ENCODE assay signal across 7 mouse cellular contexts in the genomic region with DNA sequence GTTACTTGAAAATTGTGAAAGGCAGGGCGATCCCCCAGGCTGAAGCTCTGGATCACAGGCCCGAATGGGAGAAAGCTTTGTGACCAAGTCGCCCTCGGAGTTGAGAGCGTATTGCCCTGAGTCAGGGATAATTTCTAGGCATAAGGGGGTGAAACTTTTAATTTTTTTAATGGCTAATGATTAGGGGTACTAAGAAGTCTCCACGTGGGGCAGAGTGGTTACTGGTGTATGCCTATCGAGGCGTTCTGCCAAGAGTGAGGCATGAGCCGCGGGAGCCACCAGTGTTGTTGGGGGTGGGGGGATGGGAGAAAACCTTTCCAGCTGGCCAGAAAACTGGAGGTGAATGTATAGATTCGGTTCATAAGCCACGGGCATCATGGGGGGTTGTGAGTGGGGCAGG. TPM values are rescaled to one million over a fixed set of nuclear protein-coding genes. Genes with fewer than 3 reads are reported as not detected.
A peak's percentile ranks its signal among the peaks of the same experiment; 100 is the strongest.
DNase-seq lines count a peak whose midpoint lies in the region; ATAC-seq and TF ChIP-seq lines count a peak whose summit lies in the region.

No protein-coding gene starts in this region.

- no peaks in the 10 kb centered on the region for H3K9me3 ChIP-seq in heart, postnatal 0 days (replicated peaks; ENCODE audit: control insufficient read depth, low read length)
- no peaks in the 10 kb centered on the region for H3K9me3 ChIP-seq in liver, embryonic 14.5 days (ENCODE audit: control insufficient read depth, low read length)

- peaks cover 12% of the 10 kb centered on the region for H3K4me1 ChIP-seq in heart, postnatal 0 days (ENCODE audit: control insufficient read depth, insufficient read depth)
- peaks cover 27 to 28% of the 10 kb centered on the region in 2 experiments for H3K4me1 ChIP-seq in liver, embryonic 14.5 days (replicated peaks; ENCODE audit: control insufficient read depth in 2 of 2, insufficient read depth in 2 of 2, low read length in 1 of 2)

- DNase-seq in left cerebral cortex, adult 2 months (ENCODE audit: extremely low spot score in 1 of 2, low spot score in 2 of 2): no peak
- no peak for DNase-seq in left cerebral cortex, postnatal 14 days (ENCODE audit: low spot score in 2 of 2)
- peak; percentile 65 for DNase-seq in brain, embryonic 14.5 days (ENCODE audit: low read depth)
- no peak for DNase-seq in heart, postnatal 0 days (ENCODE audit: low spot score)
- DNase-seq in liver, embryonic 14.5 days (ENCODE audit: low read depth in 3 of 3, low spot score in 3 of 3): no peak
- no peak for DNase-seq in thymus, postnatal 25 days

- no peak for TF ChIP-seq EP300 in heart, postnatal 0 days (IDR thresholded peaks at IDR 0.05; ENCODE audit: low read depth)
- TF ChIP-seq EP300 in liver, embryonic 14.5 days (IDR thresholded peaks at IDR 0.05; ENCODE audit: low read depth): no peak

- TF ChIP-seq POLR2A in brain, embryonic 14.5 days (IDR thresholded peaks at IDR 0.05; ENCODE audit: borderline replicate concordance, extremely low read depth, insufficient read depth, insufficient read length, poor library complexity, severe bottlenecking): no peak

- H3K27ac ChIP-seq in left cerebral cortex, adult 2 months: peak overlapping the region; percentile 69; the same call in 1 of the 2 replicates
- H3K27ac ChIP-seq in heart, postnatal 0 days (ENCODE audit: low read depth): peak overlapping the region; percentile 82
- H3K27ac ChIP-seq in liver, embryonic 14.5 days: peak overlapping the region; percentile 39; the same call in 1 of the 2 replicates

- no peak for TF ChIP-seq CTCF in left cerebral cortex, adult 2 months (IDR thresholded peaks at IDR 0.05)
- TF ChIP-seq CTCF in brain, embryonic 14.5 days (IDR thresholded peaks at IDR 0.05; ENCODE audit: borderline replicate concordance, extremely low read depth, insufficient read depth, insufficient read length): no peak
- no peak for TF ChIP-seq CTCF in heart, postnatal 0 days (IDR thresholded peaks at IDR 0.05; ENCODE audit: low read depth)
- TF ChIP-seq CTCF in liver, embryonic 14.5 days (IDR thresholded peaks at IDR 0.05; ENCODE audit: low read depth): no peak

- H3K4me2 ChIP-seq in heart, postnatal 0 days (ENCODE audit: low read depth, low read length): peak overlapping the region; percentile 93
- peak overlapping the region; percentile 92 for H3K4me2 ChIP-seq in liver, embryonic 14.5 days (ENCODE audit: low read depth)

- intact Hi-C loops in left cerebral cortex, adult 2 months (cut with DNase I): loop anchor here (2.0 kb wide), 1 partner anchor 65 kb away; a partner anchor contains a TSS
- intact Hi-C loops in left cerebral cortex, postnatal 14 days (cut with DNase I): no loop called here

- H3K9ac ChIP-seq in heart, postnatal 0 days (replicated peaks; ENCODE audit: low read depth, low read length): peak overlapping the region; percentile 76
- H3K9ac ChIP-seq in liver, embryonic 14.5 days (replicated peaks): peak overlapping the region; percentile 89

- H3K27me3 ChIP-seq in heart, postnatal 0 days (ENCODE audit: control insufficient read depth, insufficient read depth, low read length): no peaks in the 10 kb centered on the region
- H3K27me3 ChIP-seq in liver, embryonic 14.5 days (ENCODE audit: control insufficient read depth, insufficient read depth, low read length): no peaks in the 10 kb centered on the region; the same call in 1 of the 2 replicates

- ATAC-seq in heart, postnatal 0 days (ENCODE audit: insufficient read depth, low read depth): peak; percentile 1; the same call in 1 of the 2 replicates
- ATAC-seq in liver, embryonic 14.5 days (ENCODE audit: insufficient read depth): no peak; the same call in 1 of the 2 replicates
- no peak for ATAC-seq in activated CD4-positive, CD25-positive, alpha-beta regulatory T cell, adult 4 months

- under 1% methylated on average over 12 of the region's 12 CpGs for WGBS in heart, postnatal 0 days
- 2% methylated on average over 12 of the region's 12 CpGs for WGBS in liver, embryonic 14.5 days (ENCODE audit: insufficient replicate concordance)

- H3K4me3 ChIP-seq in left cerebral cortex, adult 2 months: peak overlapping the region; percentile 67
- peak overlapping the region; percentile 62 for H3K4me3 ChIP-seq in heart, postnatal 0 days (ENCODE audit: low read depth, low read length)
- peak overlapping the region; percentile 67 to 93 for H3K4me3 ChIP-seq in liver, embryonic 14.5 days (ENCODE audit: insufficient read depth in 1 of 2, low read depth in 2 of 2, low read length in 2 of 2)

- H3K36me3 ChIP-seq in heart, postnatal 0 days (replicated peaks; ENCODE audit: control insufficient read depth, insufficient read depth, low read length): no peaks in the 10 kb centered on the region
- H3K36me3 ChIP-seq in liver, embryonic 14.5 days (replicated peaks; ENCODE audit: control insufficient read depth, insufficient read depth, low read depth): no peaks in the 10 kb centered on the region

RNA-seq across cellular contexts. Expression of a gene that starts 1.9 kb away (rescaled TPM):
- 10 to 100 TPM; 25.7 to 30.4 TPM for total RNA-seq in left cerebral cortex, adult 2 months (2021)
- 10 to 100 TPM; 24.3 to 29.6 TPM for total RNA-seq in left cerebral cortex, postnatal 14 days (2021)
- polyA plus RNA-seq in brain, embryonic 14.5 days (2012; rRNA removed): 54.3 and 68.4 TPM in 2 replicates
- 46.0 and 58.6 TPM in 2 replicates for total RNA-seq in heart, postnatal 0 days (2014; rRNA removed; ENCODE audit: low replicate concordance)
- polyA plus RNA-seq in heart, postnatal 0 days (2015; fragmentation: Nextera tagmentation; extraction: Ambion mirVana): 148 and 153 TPM in 2 replicates
- 44.6 and 68.3 TPM in 2 replicates for polyA plus RNA-seq in liver, embryonic 14.5 days (2012; rRNA removed)
- polyA plus RNA-seq in liver, embryonic 14.5 days (2014; fragmentation: Nextera tagmentation; extraction: Ambion mirVana): 94.0 and 101 TPM in 2 replicates
- polyA plus RNA-seq in activated CD4-positive, CD25-positive, alpha-beta regulatory T cell, adult 4 months (2017; shearing (Covaris generic)): 100 to 1,000 TPM in 1 of 2 experiments, 10 to 100 TPM in 1; 62.4 to 108 TPM

RNA-seq across cellular contexts. Expression of a gene that starts 31.4 kb away (rescaled TPM):
- 10 to 100 TPM; 45.2 to 53.2 TPM for total RNA-seq in left cerebral cortex, adult 2 months (2021)
- total RNA-seq in left cerebral cortex, postnatal 14 days (2021): 10 to 100 TPM; 42.1 to 43.5 TPM
- polyA plus RNA-seq in brain, embryonic 14.5 days (2012; rRNA removed): 14.3 and 15.8 TPM in 2 replicates
- 4.8 and 7.7 TPM in 2 replicates for total RNA-seq in heart, postnatal 0 days (2014; rRNA removed; ENCODE audit: low replicate concordance)
- 6.0 and 7.1 TPM in 2 replicates for polyA plus RNA-seq in heart, postnatal 0 days (2015; fragmentation: Nextera tagmentation; extraction: Ambion mirVana)
- polyA plus RNA-seq in liver, embryonic 14.5 days (2012; rRNA removed): 0.47 and 0.62 TPM in 2 replicates
- 0.27 and 0.59 TPM in 2 replicates for polyA plus RNA-seq in liver, embryonic 14.5 days (2014; fragmentation: Nextera tagmentation; extraction: Ambion mirVana)
- polyA plus RNA-seq in activated CD4-positive, CD25-positive, alpha-beta regulatory T cell, adult 4 months (2017; shearing (Covaris generic)): under 1 TPM in 1 of 2 experiments, not detected in 1; 0.34 TPM
